Mouse (Mus musculus) NIH3T3 (cell line): ENCODE measurements around the gene Tnfrsf1a.

Experiments used
- DNase-seq: peaks from one replicate; pipeline ENCODE4 v3.0.0-alpha.2; 2012; ENCODE audit warnings: low read depth

Gene Tnfrsf1a

DNA sequence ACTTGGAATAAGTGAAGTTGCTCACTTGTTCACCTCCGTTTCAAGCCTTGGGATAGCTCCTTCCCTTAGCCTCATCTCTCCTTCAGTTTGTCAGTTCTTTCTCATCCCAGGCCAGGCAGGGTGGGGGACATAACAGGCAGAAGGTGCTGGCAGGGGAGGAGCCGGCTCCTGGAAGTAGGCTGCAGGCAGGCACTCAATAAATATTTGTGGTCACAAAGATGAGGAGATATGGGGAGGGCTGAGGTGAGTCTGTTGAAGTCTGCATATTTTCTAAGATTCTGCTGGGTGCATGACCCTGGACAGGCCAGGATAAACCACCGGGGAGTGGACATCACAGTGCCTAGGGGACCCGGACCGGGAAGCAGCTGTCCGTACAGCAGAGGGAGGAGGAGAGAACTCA is 25.6 kb upstream of the Tnfrsf1a start:
- no peak for DNase-seq

DNA sequence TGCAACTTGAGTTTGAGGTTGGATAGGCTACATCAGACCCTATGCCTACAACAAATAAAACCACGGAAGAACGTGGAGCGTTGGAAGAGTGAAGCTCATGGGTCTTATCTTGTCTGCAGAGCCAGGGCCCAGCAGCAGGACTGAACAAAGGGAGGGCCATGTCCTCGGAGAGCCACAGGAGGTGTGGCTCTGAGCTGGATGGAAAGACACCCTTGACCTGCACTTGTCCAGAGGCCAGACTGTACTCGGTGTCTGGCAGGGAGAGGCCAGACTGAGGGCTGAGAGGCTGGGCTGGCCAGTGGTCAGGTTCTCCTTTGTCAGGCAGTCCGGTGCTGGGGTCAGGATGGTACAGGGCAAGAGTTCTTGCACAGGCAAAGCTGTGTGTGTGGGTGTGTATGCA is 23.8 kb upstream of the Tnfrsf1a start:
- DNase-seq, result no peak

- peak; percentile 41 for DNase-seq
Observed at GRCm38 (mm10) chr6:125328243-125328642, 20.9 kb upstream of the Tnfrsf1a start.

- peak; percentile 85 for DNase-seq
Observed at GRCm38 (mm10) chr6:125330626-125331326, 18.4 kb upstream of the Tnfrsf1a start.

DNA sequence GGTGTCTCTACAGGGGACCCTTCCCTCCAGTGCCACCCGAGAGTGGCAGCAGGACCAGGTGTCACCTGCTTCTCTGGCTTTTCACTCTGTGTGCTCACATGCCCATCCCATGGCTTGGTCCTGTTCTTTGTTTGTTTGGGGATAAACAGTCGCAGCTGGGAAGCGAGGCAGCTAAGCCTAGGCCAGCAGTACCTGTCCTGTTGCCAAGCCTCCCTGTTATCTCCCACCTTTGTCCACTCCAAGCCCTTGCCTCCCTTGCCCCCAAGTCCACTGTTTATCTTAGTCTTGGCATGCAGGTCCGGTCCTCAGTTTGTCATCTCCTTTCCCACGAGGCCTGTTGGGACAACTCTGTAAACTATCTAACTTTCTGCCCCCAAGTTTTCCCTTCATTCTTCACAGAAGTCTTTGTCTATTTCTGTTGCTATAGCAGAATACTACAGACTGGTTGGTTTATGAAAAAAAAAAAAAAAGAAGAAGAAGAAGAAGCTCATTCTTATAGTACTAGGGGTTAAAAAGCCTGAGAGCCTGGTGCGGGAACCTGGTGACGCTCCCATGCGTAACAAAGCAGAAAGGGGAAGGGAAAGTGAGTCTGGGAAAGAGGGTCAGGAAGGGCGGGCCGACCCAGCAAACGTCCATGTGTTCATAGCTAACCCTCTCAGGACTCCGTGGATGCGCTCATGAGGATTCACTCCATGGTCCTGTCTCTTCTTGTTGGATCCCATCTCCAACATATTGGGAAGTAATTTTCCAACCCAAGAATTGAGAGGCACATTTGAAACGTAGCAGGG is 15.9 kb upstream of the Tnfrsf1a start:
- DNase-seq, result no peak

- DNase-seq, result no peak
Observed at GRCm38 (mm10) chr6:125334356-125334755, 14.8 kb upstream of the Tnfrsf1a start.

DNA sequence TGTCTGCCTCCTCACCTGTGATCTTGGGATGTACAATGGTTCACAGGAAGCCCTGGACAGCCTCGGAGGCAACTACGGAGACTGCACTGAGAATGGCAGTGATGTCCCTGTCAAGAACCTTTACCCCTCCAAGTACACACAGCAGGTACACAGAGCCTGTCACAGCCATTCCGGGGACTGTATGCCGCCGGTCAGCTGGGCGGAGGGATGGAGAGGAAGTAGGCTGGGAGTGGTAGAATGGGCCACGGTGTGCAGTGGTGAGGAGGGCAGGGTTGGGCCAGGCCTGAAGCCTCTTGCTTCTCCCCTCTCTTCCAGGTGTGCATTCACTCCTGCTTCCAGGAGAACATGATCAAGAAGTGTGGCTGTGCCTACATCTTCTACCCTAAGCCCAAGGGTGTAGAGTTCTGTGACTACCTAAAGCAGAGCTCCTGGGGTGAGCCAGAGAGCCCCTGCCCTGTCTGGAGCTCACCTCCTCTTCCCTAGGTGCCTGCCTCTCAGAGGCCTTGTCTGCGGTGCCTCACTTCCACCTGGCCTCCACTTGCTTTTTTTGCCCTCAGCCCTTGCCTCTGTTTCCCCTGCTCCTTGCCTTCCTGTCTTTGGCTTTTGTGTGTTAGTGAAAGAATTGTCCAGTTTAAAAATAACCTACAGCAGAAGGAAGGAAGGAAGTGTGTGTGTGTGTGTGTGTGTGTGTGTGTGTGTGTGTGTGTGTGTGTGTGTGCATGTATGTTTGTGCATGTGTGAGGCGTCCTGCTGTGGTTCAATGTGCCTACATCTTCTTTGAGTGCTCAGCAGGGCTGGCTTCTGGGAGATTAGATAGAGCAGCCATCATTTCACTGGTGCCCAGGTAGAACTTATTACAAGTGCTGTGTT is 10.1 kb upstream of the Tnfrsf1a start:
- DNase-seq, result no peak

DNA sequence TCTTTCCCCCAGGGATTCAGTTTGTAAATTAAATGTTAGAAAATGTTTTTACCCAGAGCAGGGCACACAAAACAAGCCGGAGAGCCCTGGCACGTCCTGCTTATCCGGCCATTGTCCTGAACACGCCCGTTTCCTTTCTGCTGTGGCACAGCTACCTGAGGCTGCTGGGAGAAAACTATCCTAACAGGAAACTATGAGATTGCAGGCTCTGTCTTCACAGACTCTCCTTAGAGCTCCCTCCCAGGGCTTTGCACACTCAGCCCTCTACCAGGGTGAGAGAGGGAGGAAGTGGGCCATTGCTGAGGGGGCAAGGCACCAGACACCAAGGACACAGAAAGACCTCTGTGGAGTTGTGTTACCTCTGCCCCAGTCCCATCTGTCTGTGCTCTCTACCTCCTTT is 8.9 kb upstream of the Tnfrsf1a start:
- no peak for DNase-seq

DNA sequence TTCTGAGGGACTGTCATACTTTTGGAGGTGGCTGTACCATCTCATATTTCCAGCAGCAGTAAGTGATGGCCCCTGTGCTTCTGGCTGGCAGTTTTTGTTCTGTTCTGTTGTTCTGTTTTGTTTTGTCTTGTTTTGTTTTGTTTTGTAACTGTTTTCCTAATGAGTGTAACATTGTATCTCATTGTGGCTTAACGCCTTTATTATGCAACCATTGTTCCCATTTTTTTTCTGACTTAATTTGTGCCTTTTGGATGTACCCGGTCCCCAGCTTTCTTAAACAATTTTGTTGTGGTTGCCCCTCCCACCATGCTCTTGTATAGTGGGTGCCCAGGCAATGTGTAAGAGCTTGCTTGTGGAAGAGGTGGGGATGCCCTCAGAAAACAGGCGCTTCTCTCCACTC is 7.0 kb upstream of the Tnfrsf1a start:
- no peak for DNase-seq

- no peak for DNase-seq
Observed at GRCm38 (mm10) chr6:125344084-125344483, 5.1 kb upstream of the Tnfrsf1a start.

DNA sequence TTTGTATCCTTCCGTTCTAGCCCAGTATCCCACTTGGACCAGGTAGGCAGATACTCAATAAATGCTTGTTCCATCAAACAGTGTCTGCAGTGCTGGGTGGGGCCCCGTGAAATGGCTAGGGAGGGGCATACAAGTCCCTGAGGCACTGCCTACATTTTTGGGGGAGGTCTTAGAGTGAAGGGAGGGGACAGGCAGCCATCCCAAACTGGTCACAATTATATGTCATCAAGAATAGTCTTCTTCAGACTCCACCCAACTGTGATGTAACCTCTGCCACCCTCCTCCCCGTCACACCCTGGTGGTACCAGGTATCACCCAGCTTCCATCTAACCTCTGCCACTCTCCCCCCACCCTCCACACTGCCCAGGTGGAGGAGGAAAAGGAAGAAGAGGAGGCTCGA is 4.3 kb upstream of the Tnfrsf1a start:
- no peak for DNase-seq

- no peak for DNase-seq
Observed at GRCm38 (mm10) chr6:125345625-125346024, 3.5 kb upstream of the Tnfrsf1a start.

- DNase-seq, result no peak
Observed at GRCm38 (mm10) chr6:125346029-125346428, 3.1 kb upstream of the Tnfrsf1a start.

DNA sequence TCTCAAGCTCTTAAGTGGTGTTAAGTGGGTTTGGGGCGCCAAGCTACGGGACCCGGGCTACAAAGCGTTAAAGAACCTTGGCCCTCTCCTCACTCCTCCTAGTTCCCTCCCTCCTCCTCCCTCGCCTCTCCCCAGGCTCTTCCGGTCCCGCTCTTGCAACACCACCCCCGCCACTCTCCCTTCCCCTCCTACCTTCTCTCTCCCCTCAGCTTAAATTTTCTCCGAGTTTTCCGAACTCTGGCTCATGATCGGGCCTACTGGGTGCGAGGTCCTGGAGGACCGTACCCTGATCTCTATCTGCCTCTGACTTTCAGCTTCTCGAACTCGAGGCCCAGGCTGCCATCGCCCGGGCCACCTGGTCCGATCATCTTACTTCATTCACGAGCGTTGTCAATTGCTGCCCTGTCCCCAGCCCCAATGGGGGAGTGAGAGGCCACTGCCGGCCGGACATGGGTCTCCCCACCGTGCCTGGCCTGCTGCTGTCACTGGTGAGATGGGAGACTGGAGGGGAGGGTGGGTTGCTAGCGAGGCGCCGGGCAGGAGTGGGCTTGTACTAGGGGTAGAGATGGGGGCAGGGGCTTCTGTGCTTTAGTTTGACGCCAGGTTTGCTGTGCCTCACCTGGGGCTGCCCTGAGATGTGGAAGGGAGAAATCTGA is 541 bp downstream of the Tnfrsf1a start:
- DNase-seq, result peak; percentile 90

GRCm38 (mm10) chr6:125350231-125350994 is 1.3 kb downstream of the Tnfrsf1a start:
- peak; percentile 63 for DNase-seq

DNA sequence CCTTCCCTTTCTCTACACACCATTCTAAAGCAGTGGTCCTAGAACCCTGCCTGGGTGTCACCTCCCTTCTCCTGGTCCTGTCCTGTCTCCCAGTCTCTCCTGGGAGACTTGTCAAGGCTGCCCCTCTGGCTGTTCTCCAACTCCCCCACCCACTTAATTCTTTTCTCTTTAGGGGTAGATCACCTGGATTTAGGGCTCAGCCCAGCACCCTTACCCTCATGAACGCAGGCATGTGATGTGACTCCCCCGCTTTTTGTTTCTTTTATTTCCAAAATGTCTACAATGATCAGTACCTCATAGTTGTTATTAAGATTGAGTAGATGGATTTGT is 1.8 kb downstream of the Tnfrsf1a start:
- no peak for DNase-seq

GRCm38 (mm10) chr6:125351368-125352045 is 2.3 kb downstream of the Tnfrsf1a start:
- peak; percentile 69 for DNase-seq

- no peak for DNase-seq
Observed at GRCm38 (mm10) chr6:125352046-125352384, 2.9 kb downstream of the Tnfrsf1a start.

DNA sequence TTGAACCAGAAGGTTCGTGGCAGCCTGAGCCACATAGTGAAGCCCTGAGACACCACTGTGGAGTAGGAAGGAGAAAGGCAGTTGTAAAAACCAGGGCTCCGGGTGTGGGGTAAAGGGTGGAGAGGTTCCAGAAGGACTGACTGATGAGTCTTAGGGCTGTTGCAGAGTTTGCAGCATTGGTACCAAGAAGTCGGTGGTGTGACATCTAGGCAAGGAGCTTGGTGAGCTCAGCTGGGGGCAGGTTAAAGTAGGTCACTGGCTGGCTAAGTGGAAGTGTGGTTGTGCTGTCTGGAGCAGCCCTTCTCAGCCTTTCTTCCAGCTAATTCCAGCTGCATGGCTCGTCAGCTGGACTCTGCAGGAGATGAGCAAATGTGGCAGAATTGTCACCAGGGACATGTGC is 3.6 kb downstream of the Tnfrsf1a start:
- DNase-seq, result no peak

GRCm38 (mm10) chr6:125353221-125353620 is 4.1 kb downstream of the Tnfrsf1a start:
- no peak for DNase-seq

DNA sequence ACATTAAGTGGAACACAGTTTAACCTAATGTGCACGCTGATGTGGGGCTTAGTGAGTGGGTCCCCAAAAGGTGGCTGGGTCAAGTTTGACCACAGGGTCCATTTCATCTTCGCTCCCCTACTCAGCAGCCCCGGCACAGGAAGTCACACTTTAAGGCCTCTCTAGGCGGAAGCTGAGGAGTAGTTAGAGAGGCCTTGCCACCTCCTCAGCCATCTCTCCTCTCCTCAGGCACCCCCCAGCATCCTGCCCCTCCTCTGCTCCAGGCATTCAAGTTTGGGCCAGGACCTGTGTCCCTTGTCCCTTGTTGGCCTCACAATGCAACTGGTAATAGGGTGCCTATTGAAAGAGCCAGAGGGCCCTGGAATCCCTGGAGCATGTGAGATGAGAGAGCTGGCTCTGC is 4.5 kb downstream of the Tnfrsf1a start:
- DNase-seq, result no peak
